Mouse (Mus musculus): ENCODE measurements at regions not wholly inside any gene's neighbourhood (a gene's known extent, or its start where the extent isn't known, plus 50 kb on each side); places are given as distances from the start of the nearest gene placed in this dataset.

DNA sequence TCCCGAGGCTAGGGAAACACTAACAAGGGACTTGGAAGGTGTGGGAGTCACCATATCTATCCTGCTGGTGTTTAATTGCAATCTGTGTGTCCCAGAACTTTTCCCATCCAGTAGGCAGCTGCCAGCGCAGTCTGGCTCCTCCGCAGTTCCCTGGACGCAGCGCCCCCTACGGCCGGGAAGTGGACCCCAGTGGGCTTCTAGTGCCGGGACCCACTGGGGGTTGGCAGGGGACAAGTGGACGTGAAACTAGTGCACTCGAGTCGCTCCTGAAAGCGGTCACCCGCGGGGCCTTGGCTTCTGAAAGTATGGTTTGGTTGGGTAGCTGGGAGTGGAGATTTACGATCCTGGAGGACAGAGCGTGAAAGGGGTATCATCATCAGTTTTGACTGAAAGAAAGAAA, 101.2 kb upstream of the Zic3 start:
- Histone ChIP-seq H3K27ac (ENCODE audit: low read depth, low read length) (no peak overlapping the region), H3K4me2 (ENCODE audit: low read depth) (no peak overlapping the region), H3K36me3 (ENCODE audit: insufficient read depth) (no peaks in the 10 kb centered on the region), H3K4me1 (ENCODE audit: insufficient read depth) (no peaks in the 10 kb centered on the region), H3K27me3 (ENCODE audit: insufficient read depth, low read length) (peaks cover 4% of the 10 kb centered on the region), H3K4me3 (ENCODE audit: low read depth, low read length) (no peak overlapping the region), H3K9ac (no peak overlapping the region), H3K9me3 (ENCODE audit: low read length) (no peaks in the 10 kb centered on the region; the same call in 1 of the 2 replicates)
- WGBS = 21% methylated on average over 16 of the region's 16 CpGs
- peak; percentile 37; the same call in 1 of the 2 replicates for TF ChIP-seq CTCF (IDR thresholded peaks at IDR 0.05; ENCODE audit: low read depth)
- DNase-seq (peak; percentile 33), ATAC-seq (peak; percentile 42; the same call in 1 of the 2 replicates)

DNA sequence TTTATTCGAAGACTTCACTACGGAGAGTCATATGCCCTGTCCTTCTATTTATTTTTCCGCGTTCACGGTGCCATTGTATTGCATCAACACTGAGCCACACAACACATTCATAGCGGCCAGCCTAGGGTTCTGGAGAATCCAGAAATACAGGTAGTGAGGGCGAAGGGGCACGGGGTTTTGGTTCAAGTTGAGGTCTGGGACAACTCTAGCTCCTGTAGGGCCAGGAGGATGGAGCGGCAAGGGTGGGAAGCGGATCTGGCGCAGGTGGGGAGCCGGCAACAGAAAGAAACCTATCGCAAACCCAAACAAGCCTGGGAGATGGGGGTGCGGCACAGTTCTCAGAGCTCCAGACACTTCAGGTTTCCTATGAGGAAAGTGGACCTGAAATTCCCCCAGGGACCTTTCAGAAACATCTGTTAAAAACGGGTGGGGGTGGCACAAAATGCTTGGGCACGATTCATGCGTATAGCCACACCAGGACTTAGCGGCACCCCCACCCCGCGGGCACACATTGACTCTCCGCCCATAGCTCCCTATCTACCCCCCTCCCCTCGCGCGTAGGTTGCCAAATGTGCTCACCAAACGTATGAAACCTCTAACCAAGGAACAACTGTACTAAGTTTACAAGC, 100.6 kb upstream of the Zic3 start:
- H3K9ac ChIP-seq = no peak overlapping the region
- H3K9me3 ChIP-seq (ENCODE audit: low read length) = no peaks in the 10 kb centered on the region; the same call in 1 of the 2 replicates
- H3K4me1 ChIP-seq (ENCODE audit: insufficient read depth) = no peaks in the 10 kb centered on the region
- DNase-seq = no peak
- H3K4me2 ChIP-seq (ENCODE audit: low read depth) = peak overlapping the region; percentile 13; the same call in 1 of the 2 replicates
- H3K4me3 ChIP-seq (ENCODE audit: low read depth, low read length) = peak overlapping the region; percentile 3; the same call in 1 of the 2 replicates
- H3K27ac ChIP-seq (ENCODE audit: low read depth, low read length) = no peak overlapping the region
- H3K27me3 ChIP-seq (ENCODE audit: insufficient read depth, low read length) = peaks cover 4% of the 10 kb centered on the region
- TF ChIP-seq CTCF (IDR thresholded peaks at IDR 0.05; ENCODE audit: low read depth) = no peak
- H3K36me3 ChIP-seq (ENCODE audit: insufficient read depth) = no peaks in the 10 kb centered on the region
- ATAC-seq = no peak
- 23% methylated on average over 25 of the region's 25 CpGs for WGBS

DNA sequence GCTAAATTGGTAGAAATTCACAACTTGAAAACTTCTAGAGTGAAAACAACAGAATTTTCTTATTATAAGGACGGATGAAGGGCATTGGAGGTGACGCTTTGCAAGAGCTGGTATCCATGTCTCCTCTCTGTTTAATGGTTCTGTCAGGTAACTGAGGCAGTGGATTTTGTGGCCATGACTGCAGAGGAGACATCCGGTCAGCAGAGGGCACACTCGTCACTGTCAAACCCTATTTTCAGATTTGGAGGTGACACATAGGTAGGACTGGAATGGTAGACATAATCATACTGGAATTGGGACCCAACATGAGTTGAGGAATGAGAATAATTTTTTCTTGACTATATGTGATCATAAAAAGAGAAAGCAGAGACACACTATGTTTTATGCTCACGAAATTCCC, 98.7 kb upstream of the Zic3 start:
- 42% methylated on average over 5 of the region's 5 CpGs for WGBS
- H3K27me3 ChIP-seq (ENCODE audit: insufficient read depth, low read length) = peaks cover 4% of the 10 kb centered on the region
- H3K4me1 ChIP-seq (ENCODE audit: insufficient read depth) = no peaks in the 10 kb centered on the region
- H3K27ac ChIP-seq (ENCODE audit: low read depth, low read length) = no peak overlapping the region
- no peak overlapping the region for H3K4me3 ChIP-seq (ENCODE audit: low read depth, low read length)
- H3K36me3 ChIP-seq (ENCODE audit: insufficient read depth) = no peaks in the 10 kb centered on the region
- TF ChIP-seq CTCF (IDR thresholded peaks at IDR 0.05; ENCODE audit: low read depth) = peak; percentile 57
- H3K9me3 ChIP-seq (ENCODE audit: low read length) = no peaks in the 10 kb centered on the region; the same call in 1 of the 2 replicates
- H3K4me2 ChIP-seq (ENCODE audit: low read depth) = no peak overlapping the region
- DNase-seq (peak; percentile 24), ATAC-seq (no peak)
- H3K9ac ChIP-seq = no peak overlapping the region

DNA sequence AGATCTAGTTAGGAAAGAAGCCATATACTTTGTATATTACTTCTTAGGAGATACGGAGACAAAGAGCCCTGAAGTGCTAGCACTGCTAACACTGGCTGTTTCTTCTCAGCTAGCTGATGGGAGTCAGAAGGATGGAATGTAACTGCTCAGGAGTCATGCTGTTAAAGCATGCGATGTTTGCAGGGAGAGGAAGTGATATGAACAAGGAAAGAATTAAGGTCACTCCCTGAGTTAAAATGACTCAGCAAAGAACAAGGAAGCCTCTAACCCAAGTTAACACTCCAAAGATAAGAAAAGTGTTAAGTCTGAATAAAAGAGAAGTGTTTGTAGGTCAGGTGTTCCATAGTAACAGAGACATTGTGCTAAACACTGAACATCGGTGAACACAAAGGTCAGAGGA, 86.9 kb upstream of the Zic3 start:
- Histone ChIP-seq H3K4me1 (ENCODE audit: insufficient read depth) (no peaks in the 10 kb centered on the region), H3K4me3 (ENCODE audit: low read depth, low read length) (no peak overlapping the region), H3K9me3 (ENCODE audit: low read length) (no peaks in the 10 kb centered on the region), H3K4me2 (ENCODE audit: low read depth) (no peak overlapping the region), H3K27me3 (ENCODE audit: insufficient read depth, low read length) (no peaks in the 10 kb centered on the region), H3K27ac (ENCODE audit: low read depth, low read length) (no peak overlapping the region), H3K9ac (no peak overlapping the region), H3K36me3 (ENCODE audit: insufficient read depth) (no peaks in the 10 kb centered on the region)
- DNase-seq (no peak), ATAC-seq (no peak)
- TF ChIP-seq CTCF (IDR thresholded peaks at IDR 0.05; ENCODE audit: low read depth) = no peak
- WGBS = 71% methylated on average over 3 of the region's 3 CpGs

DNA sequence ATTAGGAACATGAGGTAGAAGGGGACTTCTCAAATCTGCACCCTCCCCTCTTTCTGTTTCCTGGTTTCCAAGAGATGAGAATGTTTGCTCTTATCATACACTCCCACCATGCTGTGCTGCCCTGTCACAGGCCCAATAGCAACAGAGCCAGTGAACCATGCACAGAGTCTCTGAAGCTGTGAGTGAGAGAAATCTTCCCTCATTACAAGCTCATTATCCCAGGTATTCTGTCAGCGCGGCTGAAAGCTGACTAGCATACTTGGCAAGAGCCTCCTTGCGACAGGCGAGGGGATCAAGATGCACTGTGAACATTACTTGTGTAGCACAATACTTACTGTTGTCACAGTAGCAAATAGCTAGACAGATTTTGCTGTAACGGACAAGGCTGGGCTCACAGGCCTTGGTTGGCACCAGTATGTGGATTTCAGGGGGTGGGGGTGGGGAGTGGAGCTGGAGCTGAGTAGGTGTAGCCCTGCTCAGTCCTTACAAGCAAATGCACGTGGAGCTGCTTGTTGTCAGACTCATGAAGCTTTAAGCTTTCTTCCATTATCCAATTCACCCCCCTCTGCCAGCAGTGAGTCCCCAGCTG, 84.2 kb upstream of the Zic3 start:
- TF ChIP-seq CTCF (IDR thresholded peaks at IDR 0.05; ENCODE audit: low read depth) = no peak
- H3K9ac ChIP-seq = no peak overlapping the region
- no peaks in the 10 kb centered on the region for H3K4me1 ChIP-seq (ENCODE audit: insufficient read depth)
- no peak overlapping the region for H3K4me3 ChIP-seq (ENCODE audit: low read depth, low read length)
- 31% methylated on average over 6 of the region's 6 CpGs for WGBS
- no peak overlapping the region for H3K4me2 ChIP-seq (ENCODE audit: low read depth)
- DNase-seq (no peak), ATAC-seq (no peak)
- no peaks in the 10 kb centered on the region for H3K36me3 ChIP-seq (ENCODE audit: insufficient read depth)
- H3K9me3 ChIP-seq (ENCODE audit: low read length) = no peaks in the 10 kb centered on the region
- no peaks in the 10 kb centered on the region for H3K27me3 ChIP-seq (ENCODE audit: insufficient read depth, low read length)
- no peak overlapping the region for H3K27ac ChIP-seq (ENCODE audit: low read depth, low read length)

DNA sequence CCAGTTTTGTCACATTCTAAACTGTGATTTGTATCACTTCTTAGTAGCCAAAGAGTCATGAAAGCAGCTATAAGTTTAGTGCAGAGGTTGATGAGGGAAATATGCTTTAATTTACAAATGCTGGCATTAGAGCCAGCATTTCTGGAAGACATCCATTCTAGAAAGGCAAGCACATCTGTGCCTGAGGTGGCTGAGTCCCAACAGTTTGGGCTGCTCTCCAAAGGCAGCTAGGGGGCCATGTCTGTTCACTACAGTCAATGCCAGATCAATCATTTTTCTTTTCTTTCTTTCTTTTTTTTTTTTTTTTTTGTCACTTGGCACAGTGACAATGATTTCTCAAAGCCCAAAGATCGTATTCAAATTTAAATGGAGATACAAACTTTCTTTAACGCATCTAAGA, 71.6 kb upstream of the Zic3 start:
- Histone ChIP-seq H3K27ac (ENCODE audit: low read depth, low read length) (no peak overlapping the region), H3K9me3 (ENCODE audit: low read length) (no peaks in the 10 kb centered on the region), H3K9ac (no peak overlapping the region), H3K27me3 (ENCODE audit: insufficient read depth, low read length) (no peaks in the 10 kb centered on the region), H3K4me1 (ENCODE audit: insufficient read depth) (no peaks in the 10 kb centered on the region), H3K4me3 (ENCODE audit: low read depth, low read length) (no peak overlapping the region), H3K4me2 (ENCODE audit: low read depth) (no peak overlapping the region), H3K36me3 (ENCODE audit: insufficient read depth) (no peaks in the 10 kb centered on the region)
- TF ChIP-seq CTCF (IDR thresholded peaks at IDR 0.05; ENCODE audit: low read depth) = no peak
- DNase-seq (no peak), ATAC-seq (no peak)
- 33% methylated on average over 2 of the region's 2 CpGs for WGBS

DNA sequence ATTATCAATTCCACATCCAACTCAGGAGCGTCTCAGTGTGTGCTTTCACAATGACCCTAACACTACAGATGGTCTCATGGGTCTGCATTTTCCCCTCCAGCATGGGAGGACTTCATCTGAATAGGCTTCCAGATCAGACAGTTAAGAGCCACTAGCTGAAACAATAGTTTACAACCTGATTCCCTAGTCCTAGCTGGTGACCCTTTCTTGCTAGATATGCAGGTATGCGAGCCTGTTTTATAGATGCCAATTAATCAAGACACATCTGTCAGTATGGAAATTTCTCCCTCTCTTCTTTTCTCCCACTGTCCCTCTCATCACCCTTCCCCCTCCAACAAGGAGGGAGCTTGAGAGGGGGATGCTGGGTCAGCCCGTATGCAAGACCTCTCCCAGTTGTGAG, 71.2 kb upstream of the Zic3 start:
- Histone ChIP-seq H3K36me3 (ENCODE audit: insufficient read depth) (no peaks in the 10 kb centered on the region), H3K27ac (ENCODE audit: low read depth, low read length) (no peak overlapping the region), H3K9ac (no peak overlapping the region), H3K9me3 (ENCODE audit: low read length) (no peaks in the 10 kb centered on the region), H3K27me3 (ENCODE audit: insufficient read depth, low read length) (no peaks in the 10 kb centered on the region), H3K4me2 (ENCODE audit: low read depth) (no peak overlapping the region), H3K4me1 (ENCODE audit: insufficient read depth) (no peaks in the 10 kb centered on the region), H3K4me3 (ENCODE audit: low read depth, low read length) (no peak overlapping the region)
- 53% methylated on average over 3 of the region's 3 CpGs for whole genome bisulfite sequencing
- DNase-seq = no peak
- ATAC-seq = no peak
- no peak for TF ChIP-seq CTCF (IDR thresholded peaks at IDR 0.05; ENCODE audit: low read depth)
